Mouse (Mus musculus) MEL (cell line): ENCODE results near the gene Zfp575. TPM values are rescaled to one million over a fixed set of nuclear protein-coding genes. Genes with fewer than 3 reads are reported as not detected.

ENCODE experiments used
- DNase-seq: peaks from one replicate; pipeline ENCODE4 v3.0.0; 2011; ENCODE audit warnings: low read depth, low spot score
- H3K27ac ChIP-seq: 2 replicates; pipeline ENCODE4 v1.5.1; 2012; ENCODE audit warnings: low read depth, mild to moderate bottlenecking, control low read depth, low read length, moderate library complexity; ENCODE audit not compliant: control insufficient read depth
- H3K27me3 ChIP-seq, 2 experiments: fragments of 150-350 bp in 1 of 2; sonication (generic) in 1 of 2; 2 replicates each; pipeline ENCODE4 v1.6.1; 2012; ENCODE audit warnings: low read length in 2 of 2, mild to moderate bottlenecking in 2 of 2, improper control_type of control experiment in 1 of 2, moderate library complexity in 1 of 2; ENCODE audit not compliant: insufficient read depth in 2 of 2, control insufficient read depth in 1 of 2
- H3K36me3 ChIP-seq, 2 experiments: 2 replicates each; pipeline ENCODE4 v1.6.1; 2012 to 2014; ENCODE audit warnings: low read length in 2 of 2, improper control_type of control experiment in 1 of 2, inconsistent platforms in 1 of 2, mild to moderate bottlenecking in 1 of 2; ENCODE audit not compliant: insufficient read depth in 2 of 2, control insufficient read depth in 1 of 2
- H3K4me1 ChIP-seq, 2 experiments: fragments of 150-350 bp in 1 of 2; sonication (generic) in 1 of 2; 2 replicates each; pipeline ENCODE4 v1.6.1; 2012; ENCODE audit warnings: low read length in 2 of 2, improper control_type of control experiment in 1 of 2, mild to moderate bottlenecking in 1 of 2; ENCODE audit not compliant: insufficient read depth in 2 of 2, control insufficient read depth in 1 of 2
- H3K4me3 ChIP-seq, 2 experiments: fragments of 150-350 bp in 1 of 2; sonication (generic) in 1 of 2; 2 replicates each; pipeline ENCODE4 v1.5.1; 2012; ENCODE audit warnings: low read depth in 2 of 2, low read length in 2 of 2, mild to moderate bottlenecking in 2 of 2, moderate library complexity in 2 of 2, control low read depth in 1 of 2, improper control_type of control experiment in 1 of 2; ENCODE audit not compliant: control insufficient read depth in 1 of 2, insufficient read depth in 1 of 2
- H3K79me2 ChIP-seq: 2 replicates; pipeline ENCODE4 v1.6.1; 2012; ENCODE audit warnings: mild to moderate bottlenecking, low read length, moderate library complexity; ENCODE audit not compliant: control insufficient read depth, poor library complexity, insufficient read depth
- H3K9ac ChIP-seq: 2 replicates; pipeline ENCODE4 v1.6.1; 2012; ENCODE audit warnings: low read depth, mild to moderate bottlenecking, control low read depth, low read length, moderate library complexity; ENCODE audit not compliant: control insufficient read depth, poor library complexity, severe bottlenecking
- H3K9me3 ChIP-seq: fragments of 150-350 bp; sonication (generic); replicated peaks from 2 replicates; pipeline ENCODE4 v1.6.1; 2012; ENCODE audit warnings: mild to moderate bottlenecking, low read length, improper control_type of control experiment, moderate library complexity; ENCODE audit not compliant: insufficient read depth
- CHD2 ChIP-seq: IDR thresholded peaks from 2 replicates; pipeline ENCODE4 v1.6.1; 2011; ENCODE audit warnings: low read length, improper control_type of control experiment
- ELF1 ChIP-seq: IDR thresholded peaks from 2 replicates; pipeline ENCODE4 v1.6.1; 2014; ENCODE audit warnings: low read depth, mild to moderate bottlenecking, inconsistent platforms, low read length, improper control_type of control experiment, moderate library complexity
- GABPA ChIP-seq: IDR thresholded peaks from 2 replicates; pipeline ENCODE4 v1.6.1; 2012; ENCODE audit warnings: low read depth, mild to moderate bottlenecking, inconsistent platforms, low read length, improper control_type of control experiment, moderate library complexity
- JUND ChIP-seq: IDR thresholded peaks from 2 replicates; pipeline ENCODE4 v1.6.1; 2011; ENCODE audit warnings: low read depth, mild to moderate bottlenecking, improper control_type of control experiment, low read length
- KAT2A ChIP-seq: conservative IDR thresholded peaks from 2 replicates; pipeline ENCODE4 v1.6.1; 2012; ENCODE audit warnings: low read depth, low read length, improper control_type of control experiment, inconsistent platforms
- MAZ ChIP-seq: IDR thresholded peaks from 2 replicates; pipeline ENCODE4 v1.6.1; 2012; ENCODE audit warnings: low read depth, mild to moderate bottlenecking, inconsistent platforms, low read length, improper control_type of control experiment
- MYB ChIP-seq: IDR thresholded peaks from 2 replicates; pipeline ENCODE4 v1.6.1; 2011; ENCODE audit warnings: mild to moderate bottlenecking, low read depth, low read length, improper control_type of control experiment
- NRF1 ChIP-seq: IDR thresholded peaks from 2 replicates; pipeline ENCODE4 v1.6.1; 2014; ENCODE audit warnings: low read depth, mild to moderate bottlenecking, inconsistent platforms, low read length, improper control_type of control experiment, moderate library complexity; ENCODE audit not compliant: poor library complexity, insufficient read depth, severe bottlenecking
- POLR2AphosphoS2 ChIP-seq: IDR thresholded peaks from 2 replicates; pipeline ENCODE4 v1.6.1; 2011; ENCODE audit warnings: low read length, improper control_type of control experiment
- RAD21 ChIP-seq: IDR thresholded peaks from 2 replicates; pipeline ENCODE4 v1.6.1; 2011; ENCODE audit warnings: mild to moderate bottlenecking, low read depth, low read length, improper control_type of control experiment
- RCOR1 ChIP-seq: IDR thresholded peaks from 2 replicates; pipeline ENCODE4 v1.6.1; 2012; ENCODE audit warnings: low read depth, mild to moderate bottlenecking, inconsistent platforms, low read length, improper control_type of control experiment
- SMC3 ChIP-seq: IDR thresholded peaks from 2 replicates; pipeline ENCODE4 v1.6.1; 2011; ENCODE audit warnings: low read depth, low read length, improper control_type of control experiment
- TAL1 ChIP-seq: IDR thresholded peaks from 2 replicates; pipeline ENCODE4 v1.6.1; 2012; ENCODE audit warnings: mild to moderate bottlenecking, inconsistent platforms, low read length, moderate library complexity, mixed read lengths
- TBP ChIP-seq: IDR thresholded peaks from 2 replicates; pipeline ENCODE4 v1.8.0; 2011; ENCODE audit warnings: low read depth, low read length, improper control_type of control experiment
- UBTF ChIP-seq: IDR thresholded peaks from 2 replicates; pipeline ENCODE4 v1.6.1; 2012; ENCODE audit warnings: low read depth, mild to moderate bottlenecking, inconsistent platforms, low read length, improper control_type of control experiment, moderate library complexity, borderline replicate concordance; ENCODE audit not compliant: insufficient read depth
- ZC3H11A ChIP-seq: IDR thresholded peaks from 2 replicates; pipeline ENCODE4 v1.6.1; 2012; ENCODE audit warnings: low read depth, mild to moderate bottlenecking, inconsistent platforms, low read length, improper control_type of control experiment
- ZMIZ1 ChIP-seq: IDR thresholded peaks from 2 replicates; pipeline ENCODE4 v1.6.1; 2012; ENCODE audit warnings: low read depth, mild to moderate bottlenecking, inconsistent platforms, low read length, improper control_type of control experiment, moderate library complexity
- polyA plus RNA-seq, 2 experiments: library from polyadenylated mRNA; stranded (reverse) in 1 of 2; unstranded in 1 of 2; fragments of >175 nt in 1 of 2; fragments of >200 nt in 1 of 2; gene quantifications; 2 replicates each; pipeline versions ENCODE4 v1.2.1 to v1.2.4; 2012; ENCODE audit warnings: low replicate concordance in 2 of 2, low read depth in 1 of 2; ENCODE audit not compliant: insufficient read length in 2 of 2, insufficient read depth in 1 of 2, missing spikeins in 1 of 2
- total RNA-seq: library from RNA; depleted of rRNA; stranded (reverse); fragments of 300-350 nt; gene quantifications from 2 replicates; pipeline ENCODE4 v1.2.3, GENCODE M21; 2012

The Zfp575 gene
- total and polyA plus RNA-seq, 3 experiments, result 0.50 to 0.58 TPM; not detected in 1

GRCm38 (mm10) chr7:24610879-24611494 lies 23.5 kb upstream of the Zfp575 start (continued):
- TF ChIP-seq GABPA, result no peak
- TF ChIP-seq MYB, result no peak
- no peak for TF ChIP-seq JUND
- TF ChIP-seq ZC3H11A, result no peak
- no peak for TF ChIP-seq POLR2AphosphoS2
- no peak for TF ChIP-seq TAL1
- TF ChIP-seq SMC3, result no peak
- TF ChIP-seq NRF1, result peak; percentile 45; the same call in 1 of the 2 replicates
- no peak for TF ChIP-seq ZMIZ1
- TF ChIP-seq TBP, result 0 out of 2 replicates have a peak, but pooled peaks have one; percentile 49
- no peak for TF ChIP-seq CHD2
- TF ChIP-seq KAT2A, result no peak
- no peak for TF ChIP-seq RAD21
- 0 out of 2 replicates have a peak, but pooled peaks have one; percentile 20 for TF ChIP-seq ELF1

- peaks cover 0 to 10% of the 10 kb centered on the region in 2 experiments; a peak in 2 of 4 replicates for H3K36me3 ChIP-seq
- no peak for DNase-seq
- H3K4me3 ChIP-seq, result peak within 1 kb of the TSS; percentile 79 to 99
- H3K27ac ChIP-seq, result peak within 1 kb of the TSS; percentile 32
- no peaks in the 10 kb centered on the region for H3K9me3 ChIP-seq
- peak within 1 kb of the TSS; percentile 77 for H3K9ac ChIP-seq
- H3K27me3 ChIP-seq, result no peaks in the 10 kb centered on the region
- TF ChIP-seq UBTF, result peak; percentile 60; the same call in 1 of the 2 replicates
- peak; percentile 64; the same call in 1 of the 2 replicates for TF ChIP-seq ELF1
- peak; percentile 86; the same call in 1 of the 2 replicates for TF ChIP-seq MAZ
- no peak for TF ChIP-seq JUND
- no peak for TF ChIP-seq RCOR1
- H3K4me1 ChIP-seq, result peaks cover 0 to 13% of the 10 kb centered on the region in 2 experiments; a peak in 2 of 4 replicates
- H3K79me2 ChIP-seq, result peaks cover 1% of the 10 kb centered on the region; the same call in 1 of the 2 replicates
Observed at GRCm38 (mm10) chr7:24610144-24610878, 22.9 kb upstream of the Zfp575 start, which contains the start of gene Phldb3. TSS of gene Phldb3 (plus strand) at chr7:24610763.
